Mouse (Mus musculus) stomach, embryonic 14.5 days (tissue): Measurements from ENCODE around the gene Hmcn2. TPM values are rescaled to one million over a fixed set of nuclear protein-coding genes. Genes with fewer than 3 reads are reported as not detected.

Experiments used
- ATAC-seq: fragments of 200-750 bp; cut with Nextera tagmentation; 2 replicates; pipeline ENCODE4 v1.8.0; 2017; ENCODE audit warnings: low read depth, moderate TSS enrichment; ENCODE audit not compliant: insufficient number of reproducible peaks, insufficient read depth, low FRiP score
- H3K27ac ChIP-seq: fragments of 300-500 bp; sonication (generic); 2 replicates; pipeline ENCODE4 v1.5.1; 2014; ENCODE audit warnings: mild to moderate bottlenecking, low read length, moderate library complexity, mixed read lengths
- H3K27me3 ChIP-seq: fragments of 300-500 bp; sonication (generic); 2 replicates; pipeline ENCODE4 v1.6.1; 2014; ENCODE audit warnings: low read length, control low read depth, mixed read lengths; ENCODE audit not compliant: control insufficient read depth, insufficient read depth
- H3K36me3 ChIP-seq: fragments of 300-500 bp; sonication (generic); 2 replicates; pipeline ENCODE4 v1.6.1; 2014; ENCODE audit warnings: mild to moderate bottlenecking, control low read depth, low read length, moderate library complexity, mixed read lengths; ENCODE audit not compliant: control insufficient read depth, insufficient read depth
- H3K4me1 ChIP-seq: fragments of 300-500 bp; sonication (generic); 2 replicates; pipeline ENCODE4 v1.6.1; 2014; ENCODE audit warnings: low read length, control low read depth, mixed read lengths; ENCODE audit not compliant: control insufficient read depth, insufficient read depth
- H3K4me2 ChIP-seq: fragments of 300-500 bp; sonication (generic); replicated peaks from 2 replicates; pipeline ENCODE4 v1.6.1; 2014; ENCODE audit warnings: low read depth, low read length, control low read depth
- H3K4me3 ChIP-seq: fragments of 300-500 bp; sonication (generic); 2 replicates; pipeline ENCODE4 v1.5.1; 2014; ENCODE audit warnings: low read depth, low read length, control low read depth
- H3K9ac ChIP-seq: fragments of 300-500 bp; sonication (generic); replicated peaks from 2 replicates; pipeline ENCODE4 v1.6.1; 2014; ENCODE audit warnings: low read depth, mild to moderate bottlenecking, control low read depth, low read length, moderate library complexity, mixed read lengths
- H3K9me3 ChIP-seq: fragments of 300-500 bp; sonication (generic); 2 replicates; pipeline ENCODE4 v1.6.1; 2016; ENCODE audit warnings: low read depth, low read length, control low read depth; ENCODE audit not compliant: control insufficient read depth
- WGBS: fragments of 180-500 bp; shearing (Covaris S2); extraction: QIAGEN DNeasy Blood & Tissue Kit; methylation state at CpG from one replicate; pipeline ENCODE4 v1.1.7; 2014; 5-methylcytosine and 5-hydroxymethylcytosine counted together
- polyA plus RNA-seq: library from polyadenylated mRNA; unstranded; fragments of >200 nt; fragmentation: Nextera tagmentation; extraction: Ambion mirVana; gene quantifications from 2 replicates; pipeline ENCODE4 v1.2.1, GENCODE M21; 2014

Gene Hmcn2
- polyA plus RNA-seq = 4.1 and 4.6 TPM in 2 replicates

- H3K9ac ChIP-seq = no peak within 1 kb of the TSS
- no peak within 1 kb of the TSS for H3K27ac ChIP-seq
- H3K4me1 ChIP-seq = no peaks in the 10 kb centered on the region
- no peaks in the 10 kb centered on the region for H3K36me3 ChIP-seq
- WGBS = 2% methylated on average over 33 of the region's 33 CpGs
- no peaks in the 10 kb centered on the region for H3K9me3 ChIP-seq
- ATAC-seq = no peak
- peak within 1 kb of the TSS; percentile 24 for H3K4me3 ChIP-seq
- H3K27me3 ChIP-seq = peaks cover 32% of the 10 kb centered on the region
- H3K4me2 ChIP-seq = peak within 1 kb of the TSS; percentile 46
Measured at GRCm38 (mm10) chr2:31314007-31314465, at the start of gene Hmcn2. Hmcn2 (plus strand) TSS chr2:31314415.

DNA sequence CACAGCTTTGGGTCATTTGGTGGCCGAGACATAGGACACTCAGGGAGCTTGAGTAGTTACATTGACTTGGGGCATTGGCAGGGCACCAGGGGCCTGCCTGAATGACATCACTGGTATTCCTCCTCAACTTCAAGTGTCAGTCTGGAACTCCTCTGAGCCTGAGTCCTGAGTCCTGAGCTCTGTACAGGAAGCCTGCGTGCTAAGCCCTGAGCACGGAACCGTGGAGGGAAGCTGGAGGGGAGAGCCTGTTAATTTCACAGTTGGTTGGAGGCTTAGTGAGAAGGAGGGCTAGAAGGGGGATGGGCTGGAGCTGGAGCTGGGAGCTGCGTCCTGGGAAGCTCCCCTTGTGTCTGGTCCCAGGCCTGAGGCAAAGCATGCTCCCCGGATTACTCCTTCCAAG is 46.8 kb upstream of the Hmcn2 start:
- Histone ChIP-seq H3K9me3 (no peaks in the 10 kb centered on the region), H3K4me1 (peaks cover 36% of the 10 kb centered on the region), H3K27ac (no peak overlapping the region), H3K4me3 (no peak overlapping the region), H3K4me2 (no peak overlapping the region), H3K27me3 (no peaks in the 10 kb centered on the region), H3K9ac (no peak overlapping the region), H3K36me3 (no peaks in the 10 kb centered on the region)
- 63% methylated on average over 6 of the region's 6 CpGs for WGBS
- no peak for ATAC-seq

DNA sequence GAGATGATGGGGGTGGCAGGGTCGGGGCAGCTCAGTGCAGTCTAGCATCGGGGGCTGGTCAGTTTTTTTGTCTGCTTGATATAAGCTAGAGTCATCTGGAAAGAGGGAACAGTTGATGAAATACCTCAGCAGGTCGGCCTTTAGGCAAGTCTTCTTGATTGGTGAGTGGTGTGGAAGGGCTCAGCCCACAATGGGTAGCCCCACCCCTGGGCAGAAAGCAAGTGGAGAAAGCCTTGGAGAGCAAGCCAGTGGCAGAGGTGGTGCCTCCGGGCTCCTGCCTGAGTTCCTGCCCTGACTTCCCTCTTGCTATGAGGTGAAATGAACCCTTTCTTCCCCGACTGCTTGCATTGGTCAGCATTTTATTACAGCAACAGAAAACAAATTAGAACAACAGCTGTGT is 45.6 kb upstream of the Hmcn2 start:
- no peak overlapping the region for H3K27ac ChIP-seq
- ATAC-seq = no peak

GRCm38 (mm10) chr2:31269188-31269587 is 45.0 kb upstream of the Hmcn2 start:
- Histone ChIP-seq H3K27ac (no peak overlapping the region), H3K36me3 (no peaks in the 10 kb centered on the region), H3K4me1 (peaks cover 19% of the 10 kb centered on the region), H3K4me3 (no peak overlapping the region), H3K4me2 (no peak overlapping the region), H3K9me3 (no peaks in the 10 kb centered on the region), H3K27me3 (no peaks in the 10 kb centered on the region), H3K9ac (no peak overlapping the region)
- no peak for ATAC-seq
- 95% methylated on average over 6 of the region's 6 CpGs for whole genome bisulfite sequencing

More for the DNA sequence above, 45.6 kb upstream of the Hmcn2 start:
- H3K27me3 ChIP-seq = no peaks in the 10 kb centered on the region
- H3K9ac ChIP-seq = no peak overlapping the region
- 51% methylated on average over 5 of the region's 5 CpGs for WGBS
- no peak overlapping the region for H3K4me3 ChIP-seq
- peaks cover 25% of the 10 kb centered on the region for H3K4me1 ChIP-seq
- H3K9me3 ChIP-seq = no peaks in the 10 kb centered on the region
- H3K36me3 ChIP-seq = no peaks in the 10 kb centered on the region
- no peak overlapping the region for H3K4me2 ChIP-seq

- Histone ChIP-seq H3K36me3 (no peaks in the 10 kb centered on the region), H3K4me1 (peaks cover 12% of the 10 kb centered on the region), H3K9me3 (no peaks in the 10 kb centered on the region), H3K27me3 (no peaks in the 10 kb centered on the region), H3K9ac (no peak overlapping the region), H3K27ac (no peak overlapping the region), H3K4me3 (no peak overlapping the region), H3K4me2 (no peak overlapping the region)
- 97% methylated on average over 10 of the region's 10 CpGs for WGBS
- ATAC-seq = no peak
Measured at GRCm38 (mm10) chr2:31269847-31270246, 44.4 kb upstream of the Hmcn2 start.

- H3K9ac ChIP-seq = no peak overlapping the region
Measured at GRCm38 (mm10) chr2:31270470-31270869, 43.7 kb upstream of the Hmcn2 start.

GRCm38 (mm10) chr2:31271071-31271470 is 43.1 kb upstream of the Hmcn2 start:
- ATAC-seq = no peak
- no peak overlapping the region for H3K27ac ChIP-seq
- H3K9me3 ChIP-seq = no peaks in the 10 kb centered on the region
- H3K4me1 ChIP-seq = peaks cover 2% of the 10 kb centered on the region; the same call in 1 of the 2 replicates
- H3K36me3 ChIP-seq = no peaks in the 10 kb centered on the region; the same call in 1 of the 2 replicates
- WGBS = 95% methylated on average over 1 of the region's 1 CpGs
- no peak overlapping the region for H3K4me2 ChIP-seq
- no peaks in the 10 kb centered on the region for H3K27me3 ChIP-seq
- no peak overlapping the region for H3K9ac ChIP-seq
- H3K4me3 ChIP-seq = no peak overlapping the region

More at GRCm38 (mm10) chr2:31270470-31270869, 43.7 kb upstream of the Hmcn2 start:
- WGBS = 92% methylated on average over 8 of the region's 8 CpGs
- H3K4me2 ChIP-seq = no peak overlapping the region
- peaks cover 7% of the 10 kb centered on the region; the same call in 1 of the 2 replicates for H3K4me1 ChIP-seq
- no peak overlapping the region for H3K4me3 ChIP-seq
- no peak overlapping the region for H3K27ac ChIP-seq
- H3K36me3 ChIP-seq = no peaks in the 10 kb centered on the region; the same call in 1 of the 2 replicates
- H3K9me3 ChIP-seq = no peaks in the 10 kb centered on the region
- H3K27me3 ChIP-seq = no peaks in the 10 kb centered on the region
- ATAC-seq = no peak

DNA sequence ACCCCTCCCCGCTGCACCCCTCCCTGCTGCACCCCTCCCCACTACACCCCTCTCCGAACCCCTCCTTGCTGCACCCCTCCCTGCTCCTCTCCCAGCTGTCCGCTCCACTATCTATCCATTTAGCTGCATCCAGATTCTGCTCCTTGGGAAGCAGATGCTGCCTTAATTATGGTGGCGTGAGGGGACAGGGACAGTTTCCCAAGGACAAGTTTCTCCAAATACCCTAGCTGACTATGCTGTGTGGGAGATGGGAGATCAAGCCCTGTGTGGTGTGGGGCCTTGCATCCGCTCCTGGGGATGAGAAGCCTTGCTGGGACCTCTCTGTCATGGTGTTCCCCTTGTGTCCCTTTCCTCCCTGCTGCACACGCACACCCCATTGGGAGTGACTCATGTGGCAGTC is 39.2 kb upstream of the Hmcn2 start:
- 89% methylated on average over 6 of the region's 6 CpGs for WGBS

DNA sequence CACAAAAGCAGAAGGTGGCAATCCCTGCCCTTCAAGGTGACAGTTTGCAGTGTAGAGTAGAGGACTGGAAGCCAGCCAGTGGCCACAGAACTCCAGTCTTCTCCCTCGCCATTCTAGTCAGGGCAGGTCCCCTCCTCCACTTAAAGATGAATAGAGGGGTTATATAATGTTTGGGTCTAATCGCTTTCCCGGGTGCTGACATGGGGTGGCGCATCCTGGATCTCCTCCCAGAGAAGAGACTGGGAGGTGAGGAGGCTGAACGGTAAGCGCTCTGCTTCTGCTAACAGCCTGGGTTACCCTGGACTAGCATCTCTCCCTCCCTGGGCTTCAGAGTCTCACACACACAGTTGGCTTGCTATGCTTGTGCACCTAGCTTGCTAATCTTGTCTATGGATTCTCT is 36.4 kb upstream of the Hmcn2 start:
- no peak overlapping the region for H3K27ac ChIP-seq
- no peak overlapping the region for H3K4me2 ChIP-seq
- no peaks in the 10 kb centered on the region; the same call in 1 of the 2 replicates for H3K36me3 ChIP-seq
- 75% methylated on average over 6 of the region's 6 CpGs for WGBS
- ATAC-seq = no peak
- H3K27me3 ChIP-seq = no peaks in the 10 kb centered on the region
- H3K4me3 ChIP-seq = no peak overlapping the region
- H3K9me3 ChIP-seq = no peaks in the 10 kb centered on the region
- no peak overlapping the region for H3K9ac ChIP-seq
- no peaks in the 10 kb centered on the region for H3K4me1 ChIP-seq

More for the DNA sequence above, 39.2 kb upstream of the Hmcn2 start:
- Histone ChIP-seq H3K4me1 (no peaks in the 10 kb centered on the region), H3K9ac (no peak overlapping the region), H3K27ac (no peak overlapping the region), H3K9me3 (no peaks in the 10 kb centered on the region), H3K4me2 (no peak overlapping the region), H3K4me3 (no peak overlapping the region), H3K36me3 (no peaks in the 10 kb centered on the region; the same call in 1 of the 2 replicates), H3K27me3 (no peaks in the 10 kb centered on the region)
- no peak for ATAC-seq
